Mouse (Mus musculus) effector memory CD4-positive, alpha-beta T cell, adult 7 months (primary cell): ENCODE results near the gene Gm21698. TPM values are rescaled to one million over a fixed set of nuclear protein-coding genes. Genes with fewer than 3 reads are reported as not detected.

ENCODE experiments used
- polyA plus RNA-seq: library from polyadenylated mRNA; unstranded; fragments of 100-300 nt; shearing (Covaris generic); gene quantifications from one replicate; pipeline ENCODE4 v1.2.1, GENCODE M21; 2017

Gm21698 gene
- polyA plus RNA-seq: not detected

DNA sequence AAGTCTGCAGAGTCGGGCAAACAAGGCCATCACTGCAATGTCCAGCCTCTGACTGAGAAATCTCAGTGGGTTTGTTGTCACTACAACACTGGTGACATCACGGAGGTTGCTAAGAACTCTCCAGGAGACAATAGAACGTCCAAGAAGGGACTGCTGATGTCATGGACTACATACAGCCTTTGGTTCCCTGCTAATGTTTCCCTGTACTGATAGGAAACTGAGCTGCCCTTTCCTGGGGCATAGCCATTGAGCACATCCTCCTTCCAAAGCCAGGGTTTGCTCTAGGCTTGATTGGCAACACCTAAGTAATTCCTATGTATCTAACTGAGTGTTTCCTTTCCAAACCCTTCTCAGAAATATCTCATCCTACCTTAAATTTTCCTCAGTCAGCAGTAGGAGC lies at the start of gene Gm21698:
TSS of gene Gm21698 (minus strand) at position 101 of the 400 bp plus-strand sequence.

DNA sequence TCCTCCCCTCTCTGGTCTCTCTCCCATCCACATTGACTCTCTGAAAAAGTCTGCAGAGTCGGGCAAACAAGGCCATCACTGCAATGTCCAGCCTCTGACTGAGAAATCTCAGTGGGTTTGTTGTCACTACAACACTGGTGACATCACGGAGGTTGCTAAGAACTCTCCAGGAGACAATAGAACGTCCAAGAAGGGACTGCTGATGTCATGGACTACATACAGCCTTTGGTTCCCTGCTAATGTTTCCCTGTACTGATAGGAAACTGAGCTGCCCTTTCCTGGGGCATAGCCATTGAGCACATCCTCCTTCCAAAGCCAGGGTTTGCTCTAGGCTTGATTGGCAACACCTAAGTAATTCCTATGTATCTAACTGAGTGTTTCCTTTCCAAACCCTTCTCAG lies 34.4 kb upstream of the Gm21698 start, which contains the start of gene Gm5862:
TSS of gene Gm5862 (minus strand) at position 101 of the 400 bp plus-strand sequence.

DNA sequence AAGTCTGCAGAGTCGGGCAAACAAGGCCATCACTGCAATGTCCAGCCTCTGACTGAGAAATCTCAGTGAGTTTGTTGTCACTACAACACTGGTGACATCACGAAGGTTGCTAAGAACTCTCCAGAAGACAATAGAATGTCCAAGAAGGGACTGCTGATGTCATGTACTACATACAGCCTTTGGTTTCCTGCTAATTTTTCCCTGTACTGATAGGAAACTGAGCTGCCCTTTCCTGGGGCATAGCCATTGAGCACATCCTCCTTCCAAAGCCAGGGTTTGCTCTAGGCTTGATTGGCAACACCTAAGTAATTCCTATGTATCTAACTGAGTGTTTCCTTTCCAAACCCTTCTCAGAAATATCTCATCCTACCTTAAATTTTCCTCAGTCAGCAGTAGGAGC lies 16.2 kb upstream of the Gm21698 start, which contains the start of gene Gm1979:
TSS of gene Gm1979 (minus strand) at position 101 of the 400 bp plus-strand sequence.

DNA sequence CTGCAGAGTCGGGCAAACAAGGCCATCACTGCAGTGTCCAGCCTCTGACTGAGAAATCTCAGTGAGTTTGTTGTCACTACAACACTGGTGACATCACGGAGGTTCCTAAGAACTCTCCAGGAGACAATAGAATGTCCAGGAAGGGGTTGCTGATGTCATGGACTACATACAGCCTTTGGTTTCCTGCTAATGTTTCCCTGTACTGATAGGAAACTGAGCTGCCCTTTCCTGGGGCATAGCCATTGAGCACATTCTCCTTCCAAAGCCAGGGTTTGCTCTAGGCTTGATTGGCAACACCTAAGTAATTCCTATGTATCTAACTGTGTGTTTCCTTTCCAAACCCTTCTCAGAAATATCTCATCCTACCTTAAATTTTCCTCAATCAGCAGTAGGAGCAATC lies 15.9 kb downstream of the Gm21698 start, which contains the start of gene Gm21680:
TSS of gene Gm21680 (minus strand) at position 101 of the 400 bp plus-strand sequence.

DNA sequence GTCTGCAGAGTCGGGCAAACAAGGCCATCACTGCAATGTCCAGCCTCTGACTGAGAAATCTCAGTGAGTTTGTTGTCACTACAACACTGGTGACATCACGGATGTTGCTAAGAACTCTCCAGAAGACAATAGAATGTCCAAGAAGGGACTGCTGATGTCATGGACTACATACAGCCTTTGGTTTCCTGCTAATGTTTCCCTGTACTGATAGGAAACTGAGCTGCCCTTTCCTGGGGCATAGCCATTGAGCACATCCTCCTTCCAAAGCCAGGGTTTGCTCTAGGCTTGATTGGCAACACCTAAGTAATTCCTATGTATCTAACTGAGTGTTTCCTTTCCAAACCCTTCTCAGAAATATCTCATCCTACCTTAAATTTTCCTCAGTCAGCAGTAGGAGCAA lies 34.1 kb downstream of the Gm21698 start, which contains the start of gene Gm21671:
TSS of gene Gm21671 (minus strand) at position 101 of the 400 bp plus-strand sequence.

DNA sequence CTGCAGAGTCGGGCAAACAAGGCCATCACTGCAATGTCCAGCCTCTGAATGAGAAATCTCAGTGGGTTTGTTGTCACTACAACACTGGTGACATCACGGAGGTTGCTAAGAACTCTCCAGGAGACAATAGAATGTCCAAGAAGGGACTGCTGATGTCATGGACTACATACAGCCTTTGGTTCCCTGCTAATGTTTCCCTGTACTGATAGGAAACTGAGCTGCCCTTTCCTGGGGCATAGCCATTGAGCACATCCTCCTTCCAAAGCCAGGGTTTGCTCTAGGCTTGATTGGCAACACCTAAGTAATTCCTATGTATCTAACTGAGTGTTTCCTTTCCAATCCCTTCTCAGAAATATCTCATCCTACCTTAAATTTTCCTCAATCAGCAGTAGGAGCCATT lies 46.2 kb downstream of the Gm21698 start, which contains the start of gene Gm21663:
TSS of gene Gm21663 (minus strand) at position 101 of the 400 bp plus-strand sequence.

Other genes starting within 250 kb of the Gm21698 start
- 3.6 TPM for gene Actr3b, start 228.7 kb downstream of the Gm21698 start, polyA plus RNA-seq
- not detected for gene Gm21663, start 46.3 kb downstream of the Gm21698 start, polyA plus RNA-seq
- not detected for gene Gm21671, start 34.2 kb downstream of the Gm21698 start, polyA plus RNA-seq
- not detected for gene Gm21680, start 16.0 kb downstream of the Gm21698 start, polyA plus RNA-seq
- gene Gm1979, start 16.1 kb upstream of the Gm21698 start, polyA plus RNA-seq: not detected
- gene Gm5862, start 34.3 kb upstream of the Gm21698 start, polyA plus RNA-seq: not detected
- gene Speer4a, start 50.9 kb upstream of the Gm21698 start, polyA plus RNA-seq: 0.24 TPM
- gene Gm7347, start 69.9 kb upstream of the Gm21698 start, polyA plus RNA-seq: not detected
- not detected for gene Gm10471, start 100.6 kb upstream of the Gm21698 start, polyA plus RNA-seq
- gene 5031410I06Rik, start 116.7 kb upstream of the Gm21698 start, polyA plus RNA-seq: not detected
- gene Gm10220, start 132.8 kb upstream of the Gm21698 start, polyA plus RNA-seq: not detected